15 mouse cellular contexts compared by ENCODE assay signal in the genomic region with DNA sequence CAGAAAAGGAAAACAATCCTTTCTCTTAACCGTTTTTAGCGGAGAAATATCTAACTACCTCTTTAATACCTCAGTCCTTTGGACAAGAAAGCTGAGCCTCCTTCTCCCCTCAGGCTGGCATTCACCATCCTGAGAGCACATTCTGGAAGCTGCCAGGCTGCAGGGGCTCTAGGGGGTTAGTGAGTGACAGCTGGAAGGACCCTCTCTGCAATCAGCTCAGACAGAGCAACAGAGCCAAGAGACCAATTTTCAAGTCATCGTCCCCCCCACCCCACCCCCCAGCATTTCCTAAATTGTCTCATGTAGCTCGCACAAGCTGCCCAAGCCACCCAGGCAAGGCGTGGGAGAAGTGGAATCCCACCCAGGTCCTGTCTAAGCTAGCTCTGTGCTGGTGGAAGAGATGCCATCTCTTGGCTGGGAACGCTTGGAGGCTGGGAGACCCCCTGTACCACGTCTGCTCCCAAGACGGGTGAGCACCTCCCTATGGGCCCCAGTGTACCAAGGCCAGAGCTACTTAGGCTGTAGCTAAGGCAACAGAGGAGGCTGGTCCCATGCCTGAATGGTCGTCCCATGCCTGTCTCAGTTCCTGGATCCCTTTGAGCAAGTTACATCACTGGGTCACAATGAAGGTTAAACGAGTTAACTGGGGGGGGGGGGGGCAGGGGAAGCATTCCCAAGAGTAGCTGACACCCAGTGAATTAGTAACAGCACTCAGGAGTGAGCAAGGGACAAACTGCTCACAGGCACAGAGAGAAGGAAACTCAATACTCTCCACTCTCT. TPM values are rescaled to one million over a fixed set of nuclear protein-coding genes. Genes with fewer than 3 reads are reported as not detected.
DNase-seq lines count a peak whose midpoint lies in the region; ATAC-seq lines count a peak whose summit lies in the region.
"Had no signal": no experiment of that assay in that cellular context is flagged by ENCODE, and none has a peak within 500 bp of the region (broad histone marks: within the 10 kb centered on the region; RNA-seq: fewer than 3 reads in every experiment).

No protein-coding gene starts in this region.

- H3K9ac ChIP-seq in neural tube, embryonic 11.5 days (ENCODE audit: low read length), result no peak overlapping the region
- H3K9ac ChIP-seq in hindbrain, embryonic 16.5 days (ENCODE audit: low read depth, low read length), result no peak overlapping the region
- H3K9ac ChIP-seq: heart, embryonic 12.5 days; limb, embryonic 13.5 days had no signal

- no peak for ATAC-seq in neural tube, embryonic 11.5 days (ENCODE audit: insufficient read depth, low FRiP score, low TSS enrichment)
- ATAC-seq in hindbrain, embryonic 16.5 days, result peak; percentile 48
- ATAC-seq: intestine, postnatal 0 days had no signal

- H3K4me2 ChIP-seq in neural tube, embryonic 11.5 days (ENCODE audit: low read depth), result peak overlapping the region; percentile 20
- H3K4me2 ChIP-seq in hindbrain, embryonic 16.5 days (ENCODE audit: low read length), result peak overlapping the region; percentile 87
- H3K4me2 ChIP-seq: heart, embryonic 12.5 days; limb, embryonic 13.5 days had no signal

- H3K4me1 ChIP-seq in neural tube, embryonic 11.5 days (ENCODE audit: control insufficient read depth, insufficient read depth, low read length), result peaks cover 19% of the 10 kb centered on the region
- peaks cover 44% of the 10 kb centered on the region for H3K4me1 ChIP-seq in hindbrain, embryonic 16.5 days (ENCODE audit: control insufficient read depth, insufficient read depth, low read depth, low read length)

- no peak for DNase-seq in neural tube, embryonic 11.5 days (ENCODE audit: low spot score)
- DNase-seq in neural tube, embryonic 10.5 days (ENCODE audit: extremely low spot score, low spot score), result no peak
- DNase-seq in kidney, postnatal 36 days, result peak; percentile 42 to 69
- no peak for DNase-seq in thymus, postnatal 10 days (ENCODE audit: low spot score in 2 of 2)
- DNase-seq in layer of hippocampus, postnatal 36 days, result no peak
- no peak for DNase-seq in frontal cortex, postnatal 14 days (ENCODE audit: low spot score in 2 of 2)
- DNase-seq in lung, postnatal 14 days, result no peak
- DNase-seq: cerebellum, postnatal 36 days; right cerebral cortex, postnatal 4 days had no signal

- H3K4me3 ChIP-seq in neural tube, embryonic 11.5 days (ENCODE audit: low read depth, low read length), result peak overlapping the region; percentile 8; the same call in 1 of the 2 replicates
- H3K4me3 ChIP-seq in hindbrain, embryonic 16.5 days (ENCODE audit: low read length), result peak overlapping the region; percentile 26
- H3K4me3 ChIP-seq: heart, embryonic 12.5 days; limb, embryonic 13.5 days; myocyte had no signal

- H3K27me3 ChIP-seq in neural tube, embryonic 11.5 days (ENCODE audit: control insufficient read depth, insufficient read depth, low read length), result no peaks in the 10 kb centered on the region
- no peaks in the 10 kb centered on the region for H3K27me3 ChIP-seq in hindbrain, embryonic 16.5 days (replicated peaks; ENCODE audit: control insufficient read depth, insufficient read depth, low read length)
- H3K27me3 ChIP-seq: limb, embryonic 13.5 days had no signal

- H3K36me3 ChIP-seq in neural tube, embryonic 11.5 days (ENCODE audit: control insufficient read depth, insufficient read depth, low read length), result no peaks in the 10 kb centered on the region
- H3K36me3 ChIP-seq in hindbrain, embryonic 16.5 days (ENCODE audit: control insufficient read depth, insufficient read depth, low read length), result no peaks in the 10 kb centered on the region
- H3K36me3 ChIP-seq: heart, embryonic 12.5 days; limb, embryonic 13.5 days had no signal

- H3K9me3 ChIP-seq in neural tube, embryonic 11.5 days (ENCODE audit: control insufficient read depth, low read length), result no peaks in the 10 kb centered on the region
- no peaks in the 10 kb centered on the region for H3K9me3 ChIP-seq in hindbrain, embryonic 16.5 days (ENCODE audit: control insufficient read depth, low read length)
- H3K9me3 ChIP-seq: heart, embryonic 12.5 days had no signal

- whole genome bisulfite sequencing in neural tube, embryonic 11.5 days, result 60% methylated on average over 10 of the region's 10 CpGs
- WGBS in hindbrain, embryonic 16.5 days, result 23% methylated on average over 10 of the region's 10 CpGs

- H3K27ac ChIP-seq in neural tube, embryonic 11.5 days (ENCODE audit: low read depth, low read length), result no peak overlapping the region
- H3K27ac ChIP-seq in hindbrain, embryonic 16.5 days (ENCODE audit: low read depth, low read length), result peak overlapping the region; percentile 61; the same call in 1 of the 2 replicates
- H3K27ac ChIP-seq: limb, embryonic 13.5 days; stomach, postnatal 0 days had no signal

RNA-seq across cellular contexts. Expression of gene Nkain1, which starts 2.8 kb away (rescaled TPM):
- polyA plus RNA-seq in neural tube, embryonic 11.5 days (2014; fragmentation: Nextera tagmentation; extraction: Ambion mirVana), result 19.1 and 21.0 TPM in 2 replicates
- 2.4 and 6.6 TPM in 2 replicates for polyA plus RNA-seq in hindbrain, embryonic 16.5 days (2015; fragmentation: Nextera tagmentation; extraction: Ambion mirVana)
- total RNA-seq in layer of hippocampus, postnatal 36 days (2021), result 10 to 100 TPM; 37.4 to 39.2 TPM

Comparison
In these comparisons a context has a peak if more than half of its experiments do, and no peak if none do; other contexts are left out.
1. DNase-seq: peak in kidney, postnatal 36 days (2 of 2); none in neural tube, embryonic 11.5 days (single experiment), neural tube, embryonic 10.5 days (single experiment), thymus, postnatal 10 days (0 of 2), layer of hippocampus, postnatal 36 days (0 of 2), frontal cortex, postnatal 14 days (0 of 2) and lung, postnatal 14 days (single experiment).